Mouse (Mus musculus): ENCODE measurements around the gene Gm49339. TPM values are rescaled to one million over a fixed set of nuclear protein-coding genes. Genes with fewer than 3 reads are reported as not detected.

Gm49339 gene
- polyA plus RNA-seq, 1 experiment from 2014 or later: not detected

DNA sequence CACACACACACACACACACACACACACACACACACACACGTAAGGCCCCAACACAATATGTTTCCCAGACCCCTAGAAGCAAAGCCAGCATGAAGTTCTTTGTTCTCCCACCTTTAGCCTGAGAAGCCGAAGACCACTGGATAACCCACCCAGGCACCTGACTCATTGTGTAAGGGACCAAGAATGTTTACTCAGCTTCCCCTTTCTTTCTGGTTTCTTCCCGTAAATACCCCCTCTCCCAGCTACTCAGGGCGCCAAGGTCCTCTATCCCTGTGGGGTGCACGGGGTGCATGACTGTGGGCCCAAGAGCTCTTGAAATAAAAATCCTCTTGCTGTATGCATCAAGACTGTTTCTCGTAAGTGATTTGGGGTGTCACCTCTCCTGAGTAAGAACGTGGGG, 45.7 kb downstream of the Gm49339 start:
- Histone ChIP-seq H3K4me2 (replicated peaks) (no peak overlapping the region), H3K9ac (no peak overlapping the region), H3K4me3 (no peak overlapping the region), H3K27ac (no peak overlapping the region), H3K36me3 (no peaks in the 10 kb centered on the region), H3K27me3 (no peaks in the 10 kb centered on the region), H3K9me3 (no peaks in the 10 kb centered on the region), H3K4me1 (no peaks in the 10 kb centered on the region)
- no peak for ATAC-seq (ENCODE audit: insufficient number of reproducible peaks, insufficient read depth, low FRiP score, low TSS enrichment)
- 75% methylated on average over 7 of the region's 7 CpGs for WGBS

DNA sequence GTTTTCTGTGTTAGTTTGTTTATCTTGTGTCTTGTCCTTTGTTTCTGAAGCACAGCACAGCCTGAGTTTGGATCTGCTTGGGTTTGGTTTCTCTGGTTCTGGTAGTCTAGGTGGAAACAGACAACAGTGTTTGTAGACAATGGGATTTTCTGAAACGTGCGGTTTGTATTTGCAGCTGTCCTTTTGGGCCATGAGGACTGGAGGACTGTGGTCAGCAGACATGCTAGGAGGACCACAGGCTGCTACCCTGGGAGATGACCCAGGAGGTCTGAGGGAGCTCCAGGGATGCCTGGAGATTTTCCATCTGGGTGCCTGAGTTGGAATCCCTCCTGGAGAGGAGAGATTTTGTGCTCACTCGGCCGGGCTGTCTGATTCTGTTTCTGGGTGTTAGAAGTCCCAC, 46.2 kb downstream of the Gm49339 start:
- 76% methylated on average over 4 of the region's 4 CpGs for WGBS

DNA sequence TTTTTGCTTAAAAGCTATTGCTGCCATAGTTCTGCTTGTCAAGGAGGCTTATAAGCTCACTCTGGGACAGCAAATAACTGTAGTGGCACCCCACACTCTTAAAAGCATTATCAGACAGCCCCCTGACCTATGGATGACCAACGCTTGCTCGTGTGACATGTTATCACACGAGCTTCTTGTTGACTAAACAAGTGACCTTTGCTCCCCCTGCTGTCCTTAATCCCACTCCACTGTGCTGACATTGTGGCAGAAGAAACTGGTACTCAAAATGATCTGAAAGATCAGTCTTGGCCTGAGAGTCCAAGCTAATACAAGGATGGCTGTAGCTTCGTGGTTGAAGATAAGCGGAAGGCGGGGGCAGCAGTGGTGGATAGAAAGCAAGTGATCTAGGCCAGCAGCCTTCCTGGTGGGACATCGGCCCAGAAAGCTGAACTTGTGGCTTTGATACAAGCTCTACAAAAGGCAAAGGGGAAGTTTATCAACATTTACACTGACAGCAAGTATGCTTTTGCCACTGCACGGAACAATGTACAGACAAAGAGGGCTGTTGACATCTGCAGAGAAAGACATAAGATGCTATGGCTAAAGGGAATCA, 48.5 kb downstream of the Gm49339 start:
- Histone ChIP-seq H3K27me3 (no peaks in the 10 kb centered on the region), H3K4me1 (no peaks in the 10 kb centered on the region), H3K4me2 (replicated peaks) (no peak overlapping the region), H3K27ac (no peak overlapping the region), H3K36me3 (no peaks in the 10 kb centered on the region), H3K9ac (no peak overlapping the region), H3K4me3 (no peak overlapping the region), H3K9me3 (no peaks in the 10 kb centered on the region)
- 68% methylated on average over 8 of the region's 8 CpGs for WGBS
- no peak for ATAC-seq (ENCODE audit: insufficient number of reproducible peaks, insufficient read depth, low FRiP score, low TSS enrichment)

More for the DNA sequence above, 46.2 kb downstream of the Gm49339 start:
- Histone ChIP-seq H3K9ac (no peak overlapping the region), H3K4me3 (no peak overlapping the region), H3K9me3 (no peaks in the 10 kb centered on the region), H3K4me2 (replicated peaks) (no peak overlapping the region), H3K27me3 (no peaks in the 10 kb centered on the region), H3K4me1 (no peaks in the 10 kb centered on the region), H3K36me3 (no peaks in the 10 kb centered on the region), H3K27ac (no peak overlapping the region)
- no peak for ATAC-seq (ENCODE audit: insufficient number of reproducible peaks, insufficient read depth, low FRiP score, low TSS enrichment)

GRCm38 (mm10) chr10:51529497-51529896, 49.1 kb downstream of the Gm49339 start:
- 77% methylated on average over 3 of the region's 3 CpGs for WGBS
- ATAC-seq (ENCODE audit: insufficient number of reproducible peaks, insufficient read depth, low FRiP score, low TSS enrichment): no peak

GRCm38 (mm10) chr10:51530813-51531212, 50.4 kb downstream of the Gm49339 start:
- no peak overlapping the region for H3K4me3 ChIP-seq
- H3K27me3 ChIP-seq: no peaks in the 10 kb centered on the region
- WGBS: 83% methylated on average over 7 of the region's 7 CpGs

More at GRCm38 (mm10) chr10:51529497-51529896, 49.1 kb downstream of the Gm49339 start:
- H3K27me3 ChIP-seq: no peaks in the 10 kb centered on the region
- H3K27ac ChIP-seq: no peak overlapping the region
- H3K4me3 ChIP-seq: no peak overlapping the region
- no peaks in the 10 kb centered on the region for H3K9me3 ChIP-seq
- H3K9ac ChIP-seq: no peak overlapping the region
- no peaks in the 10 kb centered on the region for H3K4me1 ChIP-seq
- no peak overlapping the region for H3K4me2 ChIP-seq (replicated peaks)
- no peaks in the 10 kb centered on the region for H3K36me3 ChIP-seq

More at GRCm38 (mm10) chr10:51530813-51531212, 50.4 kb downstream of the Gm49339 start:
- no peaks in the 10 kb centered on the region for H3K36me3 ChIP-seq
- no peak overlapping the region for H3K27ac ChIP-seq
- H3K9ac ChIP-seq: no peak overlapping the region
- H3K9me3 ChIP-seq: no peaks in the 10 kb centered on the region
- H3K4me2 ChIP-seq (replicated peaks): no peak overlapping the region
- no peaks in the 10 kb centered on the region for H3K4me1 ChIP-seq
- no peak for ATAC-seq (ENCODE audit: insufficient number of reproducible peaks, insufficient read depth, low FRiP score, low TSS enrichment)

Other genes starting within 250 kb of the Gm49339 start
- 0.20 and 0.85 TPM in 2 replicates for gene Lilr4b, start within 50 bp of the Gm49339 start, polyA plus RNA-seq (2016; fragmentation: Nextera tagmentation; extraction: Ambion mirVana)
- 1.3 and 2.4 TPM in 2 replicates for gene Lilrb4a, start 10.3 kb downstream of the Gm49339 start, polyA plus RNA-seq (2016; fragmentation: Nextera tagmentation; extraction: Ambion mirVana)
- gene Fam162b, start 109.9 kb downstream of the Gm49339 start, polyA plus RNA-seq (2016; fragmentation: Nextera tagmentation; extraction: Ambion mirVana): 1.3 and 2.3 TPM in 2 replicates
- not detected in 2 replicates for gene Gprc6a, start 150.8 kb downstream of the Gm49339 start, polyA plus RNA-seq (2016; fragmentation: Nextera tagmentation; extraction: Ambion mirVana)
- gene Rfx6, start 197.1 kb downstream of the Gm49339 start, polyA plus RNA-seq (2016; fragmentation: Nextera tagmentation; extraction: Ambion mirVana): not detected in 2 replicates

Measured in embryonic facial prominence, embryonic 12.5 days (tissue).